Mouse (Mus musculus) urinary bladder, postnatal 4 days (tissue): Measurements from ENCODE around the gene Dag1.
"Not testable (repeated sequence)": the region's sequence is repeated elsewhere in the genome, so short reads cannot be mapped to it uniquely, and the experiment has no call there.

Experiments used
- DNase-seq, 2 experiments: peaks; one replicate each; pipeline ENCODE4 v3.0.0; 2021 to 2022; ENCODE audit warnings: low spot score in 2 of 2

The Dag1 gene

DNA sequence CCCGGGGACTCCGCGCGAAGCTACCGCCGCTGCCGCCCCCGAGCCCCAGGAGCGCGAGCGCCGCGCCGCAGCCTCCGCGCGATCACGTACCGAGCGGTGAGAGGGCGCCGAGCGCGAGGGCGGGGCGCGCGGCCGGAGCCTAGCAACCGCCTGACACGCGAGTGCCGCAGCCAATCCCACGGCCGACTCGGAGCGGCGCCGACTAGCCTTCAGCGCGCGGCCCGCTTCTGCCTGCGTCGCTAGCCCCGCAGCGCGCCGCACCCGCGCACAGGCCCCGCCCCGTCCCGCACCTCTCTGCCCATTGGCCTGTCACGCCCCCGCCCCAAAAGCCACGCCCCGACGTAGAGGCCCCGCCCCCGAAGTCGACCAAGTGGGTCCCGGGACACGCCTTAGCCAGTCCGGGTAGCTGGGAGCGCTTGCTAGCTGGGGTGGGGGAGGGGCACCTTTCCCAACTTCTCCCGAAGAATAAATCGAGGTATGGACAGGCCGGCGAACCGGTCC, at the start of gene Dag1:
Gene Dag1, minus strand, starts transcription at position 269 of the 501 bp plus-strand sequence.
- peak; percentile 99 to 100 for DNase-seq

DNA sequence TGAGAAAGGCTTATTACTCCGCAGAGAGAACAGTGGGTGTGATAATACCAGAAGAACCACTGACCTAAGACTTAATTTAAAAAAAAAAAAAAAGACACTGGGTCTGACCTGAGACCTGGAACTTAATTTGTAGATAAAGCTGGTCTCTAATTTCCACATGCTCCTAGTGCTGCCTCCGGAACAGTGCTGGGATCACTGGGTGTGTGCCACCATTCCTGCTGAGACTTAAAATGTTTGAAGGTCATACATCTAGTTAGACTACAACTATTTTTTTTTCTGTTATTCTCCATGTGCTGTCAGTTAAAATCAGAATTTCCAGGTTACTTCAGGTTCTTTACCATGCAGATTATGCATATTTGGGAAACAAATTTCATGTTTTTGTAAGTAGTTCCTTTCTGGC, 44.4 kb upstream of the Dag1 start:
- no peak for DNase-seq

DNA sequence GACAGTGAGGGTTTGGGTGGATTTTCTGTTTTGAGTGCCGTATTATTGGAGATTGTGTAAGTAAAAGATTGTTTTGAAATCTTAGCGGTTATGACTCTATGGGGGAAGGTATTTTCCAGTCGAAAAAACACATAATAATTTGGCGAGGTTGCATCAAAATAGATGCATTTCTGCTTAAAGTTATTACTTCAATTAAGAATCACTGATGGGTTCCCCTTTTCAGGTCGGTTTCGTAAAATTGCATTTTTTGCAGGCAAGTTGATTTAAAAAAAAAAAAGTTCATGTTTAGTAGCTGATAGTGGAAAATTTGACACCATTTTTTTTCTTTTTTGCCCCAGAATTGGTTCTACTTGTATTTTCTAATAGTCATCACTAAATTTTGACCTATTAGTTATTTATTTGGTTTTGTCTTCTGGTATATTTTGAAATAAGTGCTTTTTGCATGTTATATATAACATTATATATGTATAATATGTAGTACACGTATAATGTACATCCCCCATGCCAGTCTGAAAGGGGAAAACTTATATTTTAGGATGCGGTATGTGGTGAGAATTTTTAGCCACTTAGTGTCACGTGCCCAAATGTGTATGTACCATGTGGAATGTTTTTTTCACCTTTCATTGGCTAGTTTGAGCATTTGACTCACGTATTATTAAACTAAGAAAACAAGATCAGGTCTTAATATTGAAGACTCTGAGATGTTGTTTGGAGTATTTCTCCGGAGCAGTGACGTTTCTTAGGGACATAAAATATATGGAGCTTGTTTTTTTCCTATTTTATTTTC, 43.5 kb upstream of the Dag1 start:
- DNase-seq, result no peak

DNA sequence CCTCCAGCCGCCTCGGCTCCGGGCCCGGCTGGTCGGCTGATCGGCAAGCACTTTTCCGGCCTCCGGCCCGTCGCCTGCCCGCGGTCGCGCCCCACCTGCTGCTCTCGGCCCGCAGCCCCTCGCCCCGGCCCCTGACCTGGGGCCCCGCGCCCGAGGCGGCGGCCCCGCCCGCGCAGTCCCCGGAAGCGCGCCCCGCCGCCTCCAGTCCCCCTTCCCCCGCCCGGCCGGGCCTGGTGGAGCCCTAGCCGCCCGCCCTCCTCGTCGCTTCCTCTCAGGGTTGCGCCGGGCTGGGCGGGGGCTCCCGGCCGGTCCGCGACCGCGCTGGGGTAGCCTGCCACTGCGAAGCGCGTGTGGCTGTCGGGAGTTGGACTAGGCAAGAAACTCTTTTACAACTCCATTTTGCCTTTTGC, 42.8 kb upstream of the Dag1 start:
- DNase-seq, result peak; percentile 75 to 79

DNA sequence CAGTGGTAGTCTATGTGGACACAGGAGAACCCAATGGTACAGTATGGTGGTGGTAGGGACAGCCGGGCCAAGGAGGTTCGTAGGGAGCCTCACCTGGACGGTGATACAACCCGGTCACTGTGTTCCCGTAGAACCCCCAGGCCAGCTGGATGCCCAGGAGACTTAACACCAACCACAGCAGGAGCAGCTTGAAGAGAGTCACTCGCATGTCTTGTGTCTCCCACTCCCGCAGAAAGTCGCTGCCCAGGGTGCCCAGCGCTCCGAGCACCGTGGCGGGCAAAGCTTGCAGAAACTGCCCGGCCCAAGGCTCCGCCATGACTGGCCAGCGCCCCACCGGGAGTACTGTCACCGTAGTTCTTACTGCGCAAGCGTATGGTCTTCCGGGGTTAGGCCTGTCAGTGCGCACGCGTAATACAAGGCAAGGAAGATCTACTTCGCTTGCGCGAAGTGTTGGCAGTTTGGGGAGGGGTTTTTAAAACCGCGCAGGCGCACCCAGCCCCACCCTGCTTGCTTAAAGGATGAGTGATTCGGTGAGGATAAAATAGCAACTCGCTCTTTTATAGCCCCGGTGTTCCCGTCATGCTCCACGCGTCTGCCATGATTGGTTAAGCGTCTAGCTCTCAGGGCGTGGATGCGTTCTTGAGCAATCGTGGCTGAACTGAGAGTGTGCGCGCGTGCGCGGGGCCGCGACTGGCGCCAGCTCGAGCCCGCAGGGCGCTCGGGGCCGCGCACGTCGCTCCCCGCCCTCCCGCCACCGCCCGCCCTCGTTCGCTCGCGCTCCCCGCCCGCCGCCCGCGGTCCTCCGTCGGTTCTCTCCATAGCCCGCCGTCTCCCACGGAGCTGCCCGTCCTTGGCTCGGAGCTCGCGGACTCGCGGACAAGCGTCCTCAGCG, 42.1 kb upstream of the Dag1 start, which contains the start of the genes Rhoa and Tcta:
Gene Rhoa, plus strand, starts transcription at position 501 of the 892 bp plus-strand sequence.
Gene Tcta, minus strand, starts transcription at position 532 of the 892 bp plus-strand sequence.
- peak; percentile 95 to 98 for DNase-seq

DNA sequence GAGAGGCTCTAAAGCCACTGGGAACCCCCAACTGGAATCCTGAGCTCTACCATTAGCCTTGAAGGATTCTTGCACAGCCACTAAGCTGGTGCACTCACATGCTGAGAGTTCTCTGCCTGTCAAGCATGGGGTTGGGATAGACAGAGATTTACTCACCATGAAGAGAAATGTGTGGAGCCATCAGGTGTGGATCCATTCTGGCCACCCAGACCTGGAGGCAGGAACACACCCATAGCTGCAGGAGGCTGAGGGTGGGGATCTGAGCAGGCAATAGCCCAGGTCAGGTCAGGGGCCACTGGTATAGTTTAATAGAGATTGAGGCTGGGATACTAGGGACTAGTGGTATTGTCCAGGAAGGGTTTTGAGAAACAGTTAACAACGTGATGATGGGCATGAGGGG, 41.4 kb upstream of the Dag1 start:
- no peak for DNase-seq

DNA sequence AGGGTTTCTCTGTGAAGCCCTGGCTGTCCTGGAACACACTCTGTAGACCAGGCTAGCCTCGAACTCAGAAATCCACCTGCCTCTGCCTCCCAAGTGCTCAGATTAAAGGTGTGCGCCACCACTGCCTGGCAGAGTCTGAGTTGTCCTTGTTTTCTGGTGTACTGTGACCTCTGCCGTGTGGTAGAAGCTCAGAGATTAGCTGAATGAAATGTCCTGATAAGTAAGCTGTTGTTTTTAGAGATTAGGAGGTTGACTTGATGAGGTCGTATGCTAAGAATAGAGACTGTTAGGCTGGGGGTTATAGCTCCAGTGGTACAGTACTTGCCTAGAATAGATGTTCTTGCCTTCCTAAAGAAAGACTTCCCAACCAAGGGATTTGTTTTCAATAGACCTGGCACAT, 41.0 kb upstream of the Dag1 start:
- DNase-seq, result no peak

DNA sequence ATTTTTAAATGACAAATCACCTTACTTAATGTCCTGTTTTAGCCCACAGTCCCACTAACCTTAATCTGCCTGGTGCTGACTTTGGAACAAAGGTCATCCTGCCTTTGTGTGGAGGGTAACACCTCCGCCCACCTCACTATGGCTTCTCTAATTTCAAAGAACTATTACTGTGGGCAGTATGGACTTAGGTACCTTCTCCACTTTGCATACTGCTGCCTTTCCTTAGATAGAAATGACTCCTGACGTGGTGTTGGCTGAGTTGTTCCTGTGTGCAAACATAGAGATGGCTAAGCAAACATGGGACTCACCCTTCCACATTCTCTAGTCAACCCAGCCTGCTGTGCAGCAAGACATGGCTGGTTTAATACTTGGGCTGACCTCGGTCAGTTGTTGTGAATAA, 38.1 kb upstream of the Dag1 start:
- DNase-seq, result no peak

DNA sequence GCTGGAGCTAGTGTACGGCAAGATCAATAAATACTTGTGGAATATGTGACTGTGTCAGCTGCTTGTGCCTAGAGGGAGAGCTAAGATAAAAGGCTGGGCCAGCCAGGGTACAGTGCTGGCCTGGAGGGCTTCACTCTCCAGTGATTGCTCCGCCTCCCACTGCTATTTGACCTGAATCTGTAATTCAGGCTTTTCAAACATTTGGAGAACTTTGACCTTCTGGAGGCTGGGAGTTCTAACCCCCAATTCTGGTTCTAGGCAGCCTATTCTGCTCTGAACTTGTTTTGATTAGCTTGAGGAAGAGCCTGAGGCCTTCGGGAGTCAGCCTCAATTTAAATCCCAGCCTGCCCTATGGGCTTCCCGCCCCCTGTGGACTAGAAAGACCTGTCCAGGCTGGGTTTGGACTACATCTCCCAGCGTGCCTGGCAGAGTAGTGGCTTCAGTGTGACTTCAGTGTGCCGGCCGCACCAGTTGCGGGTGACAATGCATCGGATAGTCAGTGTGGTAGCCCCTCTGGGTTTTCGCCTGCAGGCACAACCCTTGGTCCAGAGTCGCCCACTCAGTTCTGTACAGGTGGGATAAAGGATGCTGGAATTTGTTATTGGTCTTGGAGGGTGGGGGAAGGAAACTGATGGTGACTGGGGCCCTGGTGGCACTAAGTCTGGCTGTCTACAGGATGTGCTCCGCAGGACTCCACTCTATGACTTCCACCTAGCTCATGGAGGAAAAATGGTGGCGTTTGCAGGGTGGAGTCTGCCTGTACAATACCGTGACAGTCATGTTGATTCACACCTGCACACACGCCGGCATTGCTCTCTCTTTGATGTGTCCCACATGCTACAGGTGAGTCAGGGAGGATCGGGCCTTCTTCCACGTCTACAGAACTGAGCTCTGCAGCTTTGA, 32.9 kb upstream of the Dag1 start, which contains the start of gene Amt:
Gene Amt, plus strand, starts transcription at position 401 of the 903 bp plus-strand sequence.
- DNase-seq, result no peak

DNA sequence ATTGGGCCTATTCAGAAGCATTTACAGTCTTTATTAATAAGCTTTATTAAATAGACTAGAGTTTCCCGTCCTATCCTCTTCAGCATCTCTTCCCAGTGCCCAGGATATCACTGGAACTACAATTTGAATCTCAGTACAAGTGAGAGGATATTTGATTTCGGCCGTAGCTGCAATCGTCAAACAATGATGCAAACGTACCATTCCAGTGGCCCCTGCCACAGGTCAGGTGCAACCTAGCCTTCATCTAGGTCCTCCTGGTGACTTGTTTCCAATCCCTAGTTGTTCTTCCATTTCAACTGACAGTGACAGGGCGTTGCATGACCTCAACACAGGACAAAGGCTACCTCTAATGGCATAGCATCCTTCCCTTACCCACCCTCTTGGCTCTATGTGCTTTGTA, 27.0 kb upstream of the Dag1 start:
- DNase-seq, result no peak

DNA sequence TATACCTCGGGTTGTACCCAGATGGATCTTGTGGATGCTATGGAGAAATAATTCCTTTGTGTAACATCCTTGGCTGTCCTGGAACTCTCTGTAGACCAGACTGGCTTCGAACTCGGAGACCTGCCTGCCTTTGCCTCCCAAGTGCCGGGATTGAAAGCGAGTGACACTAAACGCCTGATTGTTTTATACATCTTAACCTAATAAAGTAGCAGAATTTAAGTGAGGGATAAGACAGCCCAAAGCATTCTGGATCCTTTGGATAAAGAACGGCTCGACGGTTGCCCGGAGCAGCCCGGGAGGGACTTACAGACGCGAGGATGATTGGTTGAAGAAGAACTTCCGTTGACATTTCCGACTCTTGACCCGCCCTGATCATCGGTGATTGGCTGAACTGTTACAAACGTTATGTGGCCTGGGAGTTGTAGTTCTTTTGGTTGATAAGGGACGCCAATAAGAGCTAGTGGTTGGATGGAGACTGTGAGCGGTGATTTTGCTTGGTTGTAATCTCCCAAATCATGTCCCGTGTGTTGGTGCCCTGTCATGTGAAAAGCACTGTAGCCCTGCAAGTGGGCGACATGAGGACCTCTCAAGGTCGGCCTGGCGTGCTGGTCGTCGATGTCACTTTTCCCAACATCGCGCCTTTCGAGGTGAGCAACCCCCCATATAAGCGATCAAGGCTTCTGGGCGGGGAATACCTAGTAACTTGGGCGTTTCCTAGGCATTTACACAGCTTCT, 26.4 kb upstream of the Dag1 start, which contains the start of gene Nicn1:
Gene Nicn1, plus strand, starts transcription at position 414 of the 735 bp plus-strand sequence.
- DNase-seq, result peak; percentile 84 to 88

DNA sequence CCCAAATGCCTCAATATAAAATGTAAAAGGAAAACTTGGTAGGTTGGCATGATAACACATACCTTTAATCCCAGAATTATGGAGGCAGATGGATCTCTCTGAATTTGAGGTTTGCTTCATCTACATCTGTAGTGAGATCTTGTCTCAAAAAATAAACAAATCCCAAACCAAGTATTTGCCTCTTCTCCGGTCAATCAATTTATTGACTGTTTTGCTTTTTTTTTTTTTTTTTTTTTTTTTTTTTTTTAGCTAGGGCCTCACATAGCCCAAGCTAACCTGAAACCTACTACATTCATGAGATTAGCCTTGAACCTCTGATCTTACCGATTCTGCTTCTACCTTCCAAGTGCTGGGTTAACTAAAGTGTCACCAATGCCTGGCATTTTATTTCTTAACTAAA, 25.6 kb upstream of the Dag1 start:
- no peak for DNase-seq

DNA sequence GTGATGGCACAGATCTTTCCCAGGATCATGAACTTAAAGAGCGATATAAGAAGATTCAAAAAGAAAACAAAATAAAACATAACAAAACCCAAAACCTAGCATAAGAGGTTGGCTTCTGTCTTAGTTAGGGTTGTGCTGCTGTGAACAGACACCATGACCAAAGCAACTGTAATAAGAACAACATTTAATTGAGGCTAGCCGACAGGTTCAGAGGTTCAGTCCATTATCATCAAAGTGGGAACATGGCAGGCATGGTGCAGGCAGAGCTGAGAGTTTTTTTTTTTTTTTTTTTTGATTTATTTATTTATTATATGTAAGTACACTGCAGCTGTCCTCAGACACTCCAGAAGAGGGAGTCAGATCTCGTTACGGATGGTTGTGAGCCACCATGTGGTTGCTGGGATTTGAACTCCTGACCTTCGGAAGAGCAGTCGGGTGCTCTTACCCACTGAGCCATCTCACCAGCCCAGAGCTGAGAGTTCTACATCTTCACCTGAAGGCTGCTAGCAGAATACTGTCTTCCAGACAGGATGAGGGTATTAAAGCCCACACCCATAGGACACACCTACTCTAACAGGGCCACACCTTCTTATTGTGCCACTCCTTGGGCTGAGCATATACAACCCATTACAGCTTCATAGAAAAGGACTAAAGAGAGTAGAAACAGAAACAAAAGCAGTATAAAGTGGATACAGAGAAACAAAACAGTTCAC, 23.9 kb upstream of the Dag1 start:
- not testable (repeated sequence) for DNase-seq

DNA sequence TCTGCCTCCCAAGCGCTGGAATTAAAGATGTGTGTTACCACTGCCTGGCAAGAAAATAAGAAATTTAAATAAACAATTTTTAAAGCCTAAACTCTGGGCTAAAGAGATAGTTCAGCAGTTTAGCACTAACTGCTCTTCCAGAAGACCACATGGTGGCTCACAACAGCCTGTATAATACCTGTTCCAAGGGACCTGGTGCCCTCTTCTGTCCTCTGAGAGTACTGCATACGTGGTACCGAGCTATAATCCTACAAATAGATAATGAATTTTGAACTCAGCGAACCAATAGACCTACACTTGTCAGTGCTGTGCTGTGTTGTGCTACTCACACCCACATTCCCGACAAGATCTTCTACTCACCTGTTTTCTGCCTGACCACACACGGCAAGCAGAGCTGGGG, 20.7 kb upstream of the Dag1 start:
- DNase-seq, result peak in 1 of 2 experiments; percentile 36

DNA sequence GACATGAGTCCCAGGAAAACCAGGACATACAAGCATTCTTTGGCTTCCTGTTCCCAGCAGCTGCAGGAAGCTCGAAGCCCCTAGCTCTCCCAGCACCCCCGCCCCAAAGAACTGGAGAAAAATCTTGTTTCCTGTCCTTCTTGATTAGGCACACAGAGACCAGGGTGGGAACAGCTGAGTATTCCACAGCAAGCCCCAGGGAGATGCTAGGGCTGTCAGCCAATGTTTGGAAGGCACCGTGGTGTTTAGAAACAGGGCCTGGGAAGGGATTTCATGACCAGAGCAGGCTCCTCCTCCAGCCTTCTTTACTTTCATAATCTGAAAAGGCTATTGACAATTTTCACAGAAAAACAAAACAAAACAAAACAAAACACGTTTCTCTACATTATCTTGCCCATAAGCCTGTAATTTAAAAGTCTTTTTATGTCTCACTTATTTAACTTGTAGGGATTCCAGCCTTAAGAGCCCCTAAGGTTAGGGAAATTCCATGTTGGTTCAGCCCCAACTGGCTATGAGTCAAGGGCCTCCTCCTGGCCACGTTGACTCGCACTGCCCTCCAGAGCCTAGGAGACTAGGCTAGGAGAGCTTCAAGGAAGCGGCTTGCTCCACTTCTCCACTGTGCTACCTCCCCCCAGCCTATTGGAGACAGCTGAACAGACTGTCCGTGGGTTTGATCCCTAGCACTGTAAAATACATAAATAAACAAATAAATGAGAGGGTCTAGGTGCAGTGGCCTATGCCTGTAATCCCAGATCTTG, 16.5 kb upstream of the Dag1 start:
- peak; percentile 72 to 74 for DNase-seq

DNA sequence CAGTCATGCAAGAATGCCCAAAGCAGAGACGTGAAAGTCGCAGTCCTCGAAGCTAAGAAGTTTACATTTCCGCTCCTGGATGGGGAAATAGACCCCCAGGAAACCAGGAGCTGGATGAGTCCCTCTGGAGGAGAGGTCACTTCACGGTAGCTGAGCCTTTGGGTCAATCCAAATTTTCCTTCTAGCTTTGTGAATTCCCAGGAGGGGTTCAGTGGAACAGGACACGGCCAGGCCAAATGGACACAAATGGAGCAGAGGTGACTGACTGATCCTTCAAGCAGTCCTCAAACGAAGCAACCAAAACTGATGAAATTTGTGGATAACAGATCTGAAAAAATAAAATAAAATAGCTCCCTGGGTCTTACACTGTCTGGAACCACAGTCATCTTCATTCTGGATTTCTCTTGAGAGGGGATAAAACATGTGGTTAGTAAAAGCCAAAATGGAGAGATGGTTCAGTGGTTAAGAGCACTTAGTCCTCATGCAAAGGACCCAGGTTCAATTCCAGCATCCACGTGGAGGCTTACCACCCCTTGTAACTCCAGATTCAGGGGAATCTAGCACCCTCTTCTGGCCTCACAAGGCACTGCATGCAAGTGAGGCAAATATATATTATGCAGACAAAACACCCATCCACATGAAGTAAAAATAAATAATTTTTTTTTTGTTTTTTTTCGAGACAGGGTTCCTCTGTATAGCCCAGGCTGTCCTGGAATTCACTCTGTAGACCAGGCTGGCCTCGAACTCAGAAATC, 15.1 kb upstream of the Dag1 start:
- DNase-seq, result no peak

DNA sequence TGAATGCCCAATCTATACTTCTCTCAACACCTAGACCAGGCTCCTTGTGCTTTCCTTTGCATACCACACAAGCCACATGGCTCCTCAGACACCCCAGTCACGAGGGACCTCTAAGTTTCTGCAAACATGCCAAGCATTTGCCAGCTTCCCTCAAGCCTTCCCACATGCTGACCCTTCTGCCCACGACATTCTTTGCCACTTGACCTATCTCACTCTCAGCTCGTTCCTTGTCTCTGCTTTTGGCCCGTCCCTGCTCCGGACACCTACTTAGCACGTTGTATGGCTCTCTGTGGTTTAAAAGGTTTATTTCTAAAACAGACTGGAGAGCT, 11.5 kb upstream of the Dag1 start:
- no peak for DNase-seq
